Mouse (Mus musculus): Measurements from ENCODE around the gene Tiam1. TPM values are rescaled to one million over a fixed set of nuclear protein-coding genes. Genes with fewer than 3 reads are reported as not detected.

Tiam1 gene
- polyA plus RNA-seq, 1 experiment from 2014 or later, result 31.5 TPM

DNA sequence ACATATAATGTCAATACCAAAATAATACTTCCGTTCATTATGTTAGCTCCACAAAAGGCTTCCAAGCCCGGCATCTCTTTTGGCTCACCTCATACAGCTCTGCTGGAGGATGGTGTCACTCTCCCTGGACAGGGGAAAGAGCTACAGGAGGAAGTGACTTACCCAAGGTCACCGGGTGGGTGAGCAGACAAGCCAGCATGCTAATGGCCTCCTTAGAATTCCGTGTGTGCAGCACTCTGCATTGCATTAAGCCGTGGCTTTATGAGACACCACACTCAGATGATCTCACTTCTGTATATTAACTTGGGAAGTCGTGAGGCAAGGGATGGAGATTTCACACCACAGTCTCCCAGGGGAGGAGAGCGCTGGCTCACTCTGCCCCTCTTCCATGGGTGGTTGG is 248.3 kb downstream of the Tiam1 start:
- H3K27ac ChIP-seq, result no peak overlapping the region
- H3K36me3 ChIP-seq (replicated peaks), result peaks cover 3% of the 10 kb centered on the region
- no peaks in the 10 kb centered on the region for H3K9me3 ChIP-seq
- no peak for ATAC-seq (ENCODE audit: low FRiP score)
- peaks cover 5% of the 10 kb centered on the region for H3K4me1 ChIP-seq
- WGBS, result 83% methylated on average over 7 of the region's 7 CpGs
- no peak overlapping the region for H3K4me3 ChIP-seq (replicated peaks)
- H3K4me2 ChIP-seq, result no peak overlapping the region
- H3K9ac ChIP-seq, result no peak overlapping the region
- no peaks in the 10 kb centered on the region for H3K27me3 ChIP-seq

DNA sequence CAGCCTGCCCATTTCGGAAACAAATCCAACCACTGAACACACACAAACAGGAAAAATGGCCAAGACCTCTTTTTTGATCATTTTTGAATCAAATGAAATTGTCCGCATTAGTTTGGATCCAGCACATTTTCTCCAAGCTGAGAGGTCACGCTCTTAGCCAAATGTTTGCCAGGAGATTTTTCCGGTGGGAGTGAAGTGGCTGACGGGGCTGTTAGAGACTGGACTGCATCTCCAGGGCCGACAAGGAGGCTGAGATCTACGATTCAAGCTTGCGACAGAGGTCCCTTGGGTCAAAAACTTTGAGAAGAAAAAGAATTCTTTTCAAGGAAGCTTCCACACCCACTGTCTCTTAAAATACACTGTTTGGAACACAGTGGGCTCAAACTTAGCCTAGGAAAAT is 248.8 kb downstream of the Tiam1 start:
- no peak for ATAC-seq (ENCODE audit: low FRiP score)
- peaks cover 10% of the 10 kb centered on the region for H3K4me1 ChIP-seq
- H3K4me2 ChIP-seq, result no peak overlapping the region
- WGBS, result 86% methylated on average over 8 of the region's 8 CpGs
- H3K4me3 ChIP-seq (replicated peaks), result no peak overlapping the region
- H3K9me3 ChIP-seq, result no peaks in the 10 kb centered on the region
- no peak overlapping the region for H3K27ac ChIP-seq
- no peak overlapping the region for H3K9ac ChIP-seq
- peaks cover 3% of the 10 kb centered on the region for H3K36me3 ChIP-seq (replicated peaks)
- no peaks in the 10 kb centered on the region for H3K27me3 ChIP-seq

DNA sequence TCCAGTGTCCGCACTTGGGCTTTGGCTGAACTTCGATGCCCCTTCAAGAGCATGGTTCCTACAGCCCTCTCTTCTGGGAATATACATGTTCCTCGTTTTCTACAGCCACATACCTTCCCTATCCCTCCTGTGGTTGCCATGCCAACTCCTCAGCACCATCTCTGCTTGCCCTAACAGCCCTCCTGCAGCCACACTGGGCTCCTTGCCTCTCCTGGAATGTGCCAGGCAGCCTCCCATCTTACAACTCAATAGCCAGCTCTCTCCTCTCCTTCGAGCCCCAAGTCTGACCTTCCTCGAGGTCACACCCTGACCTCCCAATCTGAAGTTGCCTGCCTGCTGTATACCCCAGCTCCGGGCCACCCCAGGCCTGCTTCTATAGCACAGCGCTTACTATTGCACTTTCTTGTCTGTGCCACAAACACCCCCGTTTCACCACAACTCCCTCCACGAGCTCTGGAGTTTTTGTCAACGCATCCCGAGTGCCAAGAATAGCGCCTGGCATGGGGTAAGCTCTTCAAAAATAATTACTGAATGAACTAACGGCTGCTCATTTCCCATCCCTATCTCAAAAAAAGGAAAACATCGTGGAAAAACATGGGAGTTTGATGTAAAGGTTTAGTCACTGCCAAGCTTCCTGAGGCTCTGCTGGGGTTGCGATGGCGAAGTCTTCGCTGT is 252.9 kb downstream of the Tiam1 start:
- ATAC-seq (ENCODE audit: low FRiP score), result no peak
- 67% methylated on average over 17 of the region's 17 CpGs for WGBS
- no peaks in the 10 kb centered on the region for H3K27me3 ChIP-seq
- no peak overlapping the region for H3K4me2 ChIP-seq
- H3K4me3 ChIP-seq (replicated peaks), result no peak overlapping the region
- no peaks in the 10 kb centered on the region; the same call in 1 of the 2 replicates for H3K36me3 ChIP-seq (replicated peaks)
- no peak overlapping the region for H3K27ac ChIP-seq
- no peak overlapping the region for H3K9ac ChIP-seq
- peaks cover 14% of the 10 kb centered on the region for H3K4me1 ChIP-seq
- H3K9me3 ChIP-seq, result no peaks in the 10 kb centered on the region

DNA sequence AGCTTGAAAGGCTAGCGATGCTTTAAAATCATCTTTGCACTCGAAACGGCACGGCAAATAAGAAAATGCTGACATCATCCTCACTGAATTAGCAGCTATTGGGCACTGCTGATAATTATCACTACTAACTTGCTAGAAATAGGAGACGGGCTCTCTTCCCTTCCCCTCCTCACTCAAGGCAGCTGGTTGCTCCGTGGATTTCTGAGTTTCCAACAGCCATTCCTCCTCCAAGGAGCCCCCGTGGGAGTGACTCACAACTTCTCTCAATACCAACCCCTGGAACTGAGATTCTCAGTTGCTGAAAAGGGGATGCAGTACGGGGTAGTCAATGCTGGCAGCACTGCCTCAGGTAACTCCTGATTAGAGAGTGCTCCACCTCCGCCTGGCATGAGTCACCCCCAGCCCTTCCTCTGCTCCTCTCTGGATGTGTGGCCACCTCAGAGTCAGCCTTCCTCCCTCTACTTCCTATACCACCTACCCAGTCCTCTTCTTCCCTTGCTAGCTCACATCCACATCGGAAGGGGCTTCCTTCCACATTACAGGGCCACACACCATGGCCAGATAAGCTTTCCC is 253.6 kb downstream of the Tiam1 start:
- Histone ChIP-seq H3K36me3 (replicated peaks) (no peaks in the 10 kb centered on the region; the same call in 1 of the 2 replicates), H3K9ac (no peak overlapping the region), H3K9me3 (no peaks in the 10 kb centered on the region), H3K4me3 (replicated peaks) (no peak overlapping the region), H3K4me1 (peaks cover 14% of the 10 kb centered on the region), H3K4me2 (no peak overlapping the region), H3K27ac (no peak overlapping the region), H3K27me3 (no peaks in the 10 kb centered on the region)
- 66% methylated on average over 10 of the region's 10 CpGs for WGBS
- ATAC-seq (ENCODE audit: low FRiP score), result no peak

DNA sequence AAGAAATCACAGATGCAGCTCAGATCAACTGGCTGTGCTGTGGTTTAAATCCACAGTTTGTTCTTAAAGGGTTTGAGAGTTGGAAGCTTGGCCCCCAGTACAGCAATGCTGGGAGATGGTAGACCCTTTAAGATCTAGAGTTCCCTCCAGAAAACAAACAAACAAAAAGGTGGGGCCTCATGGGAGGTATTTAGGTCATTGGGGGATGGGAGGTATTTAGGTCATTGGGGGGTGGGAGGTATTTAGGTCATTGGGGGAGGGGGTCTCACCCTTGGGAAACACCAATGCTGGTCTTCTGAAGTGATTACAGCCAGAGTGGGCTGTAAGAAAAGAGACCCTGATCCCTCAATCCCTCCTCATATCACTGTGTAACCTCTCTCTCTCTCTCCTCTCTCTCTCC is 257.0 kb downstream of the Tiam1 start:
- H3K27ac ChIP-seq, result no peak overlapping the region
- no peak for ATAC-seq (ENCODE audit: low FRiP score)
- H3K27me3 ChIP-seq, result no peaks in the 10 kb centered on the region
- no peaks in the 10 kb centered on the region; the same call in 1 of the 2 replicates for H3K36me3 ChIP-seq (replicated peaks)
- H3K9ac ChIP-seq, result no peak overlapping the region
- no peaks in the 10 kb centered on the region for H3K9me3 ChIP-seq
- no peak overlapping the region for H3K4me2 ChIP-seq
- no peak overlapping the region for H3K4me3 ChIP-seq (replicated peaks)
- peaks cover 14% of the 10 kb centered on the region for H3K4me1 ChIP-seq

DNA sequence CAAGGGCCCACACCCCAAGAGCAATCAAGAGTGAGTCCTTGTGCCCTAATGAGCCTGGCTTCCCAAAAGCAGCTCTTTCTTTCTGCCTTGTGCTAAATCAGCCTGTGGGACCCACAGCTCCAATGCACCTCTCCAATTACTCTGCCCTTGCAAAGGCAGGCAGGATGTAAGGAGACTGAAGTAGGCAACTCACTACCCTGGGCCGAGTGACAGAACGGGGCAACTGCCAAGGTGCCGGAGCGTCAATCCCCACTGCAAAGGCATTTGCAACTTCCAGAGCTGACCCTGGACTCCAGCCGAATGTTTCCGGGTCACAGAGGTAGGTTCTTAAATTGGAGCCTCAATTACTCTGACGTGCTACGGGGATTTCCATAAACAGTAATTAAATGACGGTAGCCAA is 257.9 kb downstream of the Tiam1 start:
- Histone ChIP-seq H3K4me1 (peaks cover 13% of the 10 kb centered on the region), H3K27ac (no peak overlapping the region), H3K27me3 (no peaks in the 10 kb centered on the region), H3K36me3 (replicated peaks) (no peaks in the 10 kb centered on the region; the same call in 1 of the 2 replicates), H3K4me2 (no peak overlapping the region), H3K4me3 (replicated peaks) (no peak overlapping the region), H3K9ac (no peak overlapping the region), H3K9me3 (no peaks in the 10 kb centered on the region)
- no peak for ATAC-seq (ENCODE audit: low FRiP score)
- WGBS, result 81% methylated on average over 9 of the region's 9 CpGs

DNA sequence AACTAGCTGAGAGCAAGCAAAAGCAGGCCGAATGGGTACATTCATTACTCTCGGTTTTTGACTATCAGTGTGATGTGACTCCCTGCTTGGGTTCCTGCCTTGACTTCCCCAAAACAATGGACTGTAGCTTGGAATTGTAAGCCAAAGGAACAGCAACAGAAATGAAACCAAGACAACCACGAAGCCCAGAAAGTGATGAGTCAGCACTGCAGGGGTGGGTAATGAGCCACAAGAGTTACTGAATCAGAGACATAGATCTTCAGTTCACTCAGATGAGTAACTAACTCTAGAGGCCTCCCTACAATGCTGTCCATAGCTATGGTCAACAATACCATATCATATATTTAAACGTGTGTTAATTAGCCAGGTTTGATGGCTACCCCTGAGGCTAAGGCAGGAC is 259.7 kb downstream of the Tiam1 start:
- WGBS, result 97% methylated on average over 4 of the region's 4 CpGs
- H3K4me3 ChIP-seq (replicated peaks), result no peak overlapping the region
- no peak for ATAC-seq (ENCODE audit: low FRiP score)
- no peaks in the 10 kb centered on the region for H3K27me3 ChIP-seq
- H3K4me1 ChIP-seq, result peaks cover 2% of the 10 kb centered on the region; the same call in 1 of the 2 replicates
- no peaks in the 10 kb centered on the region for H3K9me3 ChIP-seq
- no peak overlapping the region for H3K9ac ChIP-seq
- no peak overlapping the region for H3K27ac ChIP-seq
- H3K4me2 ChIP-seq, result no peak overlapping the region
- H3K36me3 ChIP-seq (replicated peaks), result no peaks in the 10 kb centered on the region; the same call in 1 of the 2 replicates

DNA sequence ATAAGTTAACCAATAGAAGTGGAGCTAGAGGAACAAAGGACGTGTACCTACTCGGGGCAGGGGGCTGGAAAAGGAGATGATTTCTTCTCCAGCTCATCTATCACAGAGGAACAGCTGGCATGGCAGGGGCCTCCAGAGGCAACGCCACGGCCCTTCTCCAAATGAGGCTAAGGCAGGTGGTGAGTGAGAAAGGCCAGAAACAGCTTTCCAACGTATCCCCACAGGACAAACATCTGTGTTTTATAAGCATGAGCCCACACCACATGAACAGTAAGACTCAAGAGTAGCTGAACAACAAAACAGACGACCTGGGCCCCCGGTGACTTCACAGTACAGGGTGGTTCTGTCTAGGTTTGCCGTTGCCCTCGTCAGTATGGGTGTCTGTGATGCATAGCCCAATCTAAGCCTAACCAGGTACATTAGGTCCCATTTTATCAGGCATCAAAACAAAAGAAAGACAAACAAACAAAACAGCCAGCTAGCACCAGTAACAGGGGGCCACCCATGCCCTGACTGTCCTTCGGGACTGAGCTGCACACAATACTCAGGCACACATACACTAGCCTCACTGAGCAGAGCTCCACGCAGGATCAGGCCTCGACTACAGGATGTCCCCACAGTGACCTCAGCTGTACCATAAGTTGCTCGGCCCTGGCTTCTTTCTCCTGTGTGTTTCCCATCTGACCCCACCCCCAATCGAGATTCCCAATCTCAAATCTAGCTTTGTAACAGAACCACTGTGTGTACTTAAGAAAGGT is 260.9 kb downstream of the Tiam1 start:
- no peak overlapping the region for H3K9ac ChIP-seq
- no peak overlapping the region for H3K27ac ChIP-seq
- no peak overlapping the region for H3K4me2 ChIP-seq
- no peak overlapping the region for H3K4me3 ChIP-seq (replicated peaks)
- H3K27me3 ChIP-seq, result no peaks in the 10 kb centered on the region
- peaks cover 2% of the 10 kb centered on the region; the same call in 1 of the 2 replicates for H3K4me1 ChIP-seq
- 86% methylated on average over 14 of the region's 14 CpGs for WGBS
- no peaks in the 10 kb centered on the region; the same call in 1 of the 2 replicates for H3K36me3 ChIP-seq (replicated peaks)
- no peaks in the 10 kb centered on the region for H3K9me3 ChIP-seq
- ATAC-seq (ENCODE audit: low FRiP score), result no peak

- Histone ChIP-seq H3K4me2 (no peak overlapping the region), H3K4me1 (peaks cover 23% of the 10 kb centered on the region), H3K9me3 (no peaks in the 10 kb centered on the region), H3K27ac (no peak overlapping the region), H3K36me3 (replicated peaks) (peaks cover 11% of the 10 kb centered on the region), H3K4me3 (replicated peaks) (no peak overlapping the region), H3K9ac (no peak overlapping the region), H3K27me3 (no peaks in the 10 kb centered on the region)
- WGBS, result 97% methylated on average over 10 of the region's 10 CpGs
- no peak for ATAC-seq (ENCODE audit: low FRiP score)
Measured at GRCm38 (mm10) chr16:89877206-89877605, 266.4 kb downstream of the Tiam1 start.

- no peak for ATAC-seq (ENCODE audit: low FRiP score)
- no peaks in the 10 kb centered on the region for H3K27me3 ChIP-seq
- 89% methylated on average over 3 of the region's 3 CpGs for WGBS
- H3K4me1 ChIP-seq, result peaks cover 27% of the 10 kb centered on the region
- no peak overlapping the region for H3K4me2 ChIP-seq
- H3K36me3 ChIP-seq (replicated peaks), result peaks cover 11% of the 10 kb centered on the region
- no peak overlapping the region for H3K9ac ChIP-seq
- H3K27ac ChIP-seq, result no peak overlapping the region
- no peaks in the 10 kb centered on the region for H3K9me3 ChIP-seq
- no peak overlapping the region for H3K4me3 ChIP-seq (replicated peaks)
Measured at GRCm38 (mm10) chr16:89876079-89876478, 267.5 kb downstream of the Tiam1 start.

GRCm38 (mm10) chr16:89874012-89874704 is 269.4 kb downstream of the Tiam1 start:
- peak; percentile 25; the same call in 1 of the 2 replicates for ATAC-seq (ENCODE audit: low FRiP score)
- H3K27me3 ChIP-seq, result no peaks in the 10 kb centered on the region
- H3K36me3 ChIP-seq (replicated peaks), result peaks cover 13% of the 10 kb centered on the region
- no peaks in the 10 kb centered on the region for H3K9me3 ChIP-seq
- peaks cover 27% of the 10 kb centered on the region for H3K4me1 ChIP-seq
- H3K9ac ChIP-seq, result no peak overlapping the region
- H3K4me3 ChIP-seq (replicated peaks), result no peak overlapping the region
- 43% methylated on average over 15 of the region's 15 CpGs for WGBS
- no peak overlapping the region for H3K4me2 ChIP-seq
- peak overlapping the region; percentile 50; the same call in 1 of the 2 replicates for H3K27ac ChIP-seq

Measured in forebrain, embryonic 12.5 days (tissue).